Mouse (Mus musculus): ENCODE results near the gene Cdca3.

GRCm38 (mm10) chr6:124829799-124830700, 703 bp downstream of the Cdca3 start:
- TF ChIP-seq POLR2A (IDR thresholded peaks at IDR 0.05; ENCODE audit: borderline replicate concordance, insufficient read depth, low read length) (0 out of 2 replicates have a peak, but pooled peaks have one; percentile 29), CTCF (IDR thresholded peaks at IDR 0.05; ENCODE audit: borderline replicate concordance, insufficient read depth, low read depth, low read length) (no peak)

Measured in cerebellum, adult 2 months (tissue).